Mouse (Mus musculus): Measurements from ENCODE around the gene Prrx1.

Gene Prrx1

DNA sequence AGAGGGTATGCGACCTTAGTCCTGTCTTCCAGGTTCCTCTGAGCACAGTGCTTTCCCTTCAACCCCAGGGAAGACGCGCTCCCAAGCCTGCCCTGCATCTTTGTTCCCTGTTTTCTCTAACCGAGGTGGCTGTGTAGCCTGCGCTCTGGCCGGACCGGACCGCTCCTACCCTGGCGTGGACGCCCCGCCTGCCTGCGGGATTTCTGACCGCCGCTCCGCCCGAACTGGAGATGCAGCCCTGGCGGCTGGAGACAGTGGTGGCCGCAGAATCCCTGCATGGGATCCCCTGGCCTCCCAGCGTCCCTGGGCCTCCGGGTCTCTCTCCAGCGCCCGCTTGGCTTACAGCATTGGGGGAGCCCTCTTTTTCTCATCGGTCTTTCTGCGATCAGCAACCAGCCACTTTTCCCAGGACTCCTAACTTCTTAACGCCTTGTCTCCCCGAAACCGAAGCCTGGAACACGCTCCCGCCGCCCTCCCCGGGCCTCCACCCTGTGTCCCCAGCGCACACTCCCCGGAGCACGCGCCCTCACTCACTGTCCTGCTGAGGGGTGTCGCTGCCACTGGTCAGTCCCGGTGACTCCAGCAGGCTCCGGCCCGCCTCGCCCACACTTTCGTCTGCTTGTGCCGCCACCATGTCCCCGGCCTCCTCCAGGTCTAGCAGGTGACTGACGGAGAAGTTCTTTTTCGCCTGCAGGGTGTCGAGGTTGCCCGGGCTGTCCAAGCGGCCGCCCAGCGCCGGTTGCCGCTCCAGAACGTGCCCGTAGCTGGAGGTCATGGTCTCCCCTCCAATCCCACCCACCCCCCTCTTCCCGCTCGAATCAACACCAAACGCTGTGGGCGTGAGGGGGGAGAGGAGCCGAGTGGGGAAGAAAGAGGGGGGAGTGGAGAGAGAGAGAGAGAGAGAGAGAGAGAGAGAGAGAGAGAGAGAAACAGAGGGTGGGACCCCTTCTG lies 1.4 kb downstream of the Prrx1 start:
- DNase-seq (ENCODE audit: low spot score in 2 of 2): peak in 1 of 2 experiments; percentile 22

DNA sequence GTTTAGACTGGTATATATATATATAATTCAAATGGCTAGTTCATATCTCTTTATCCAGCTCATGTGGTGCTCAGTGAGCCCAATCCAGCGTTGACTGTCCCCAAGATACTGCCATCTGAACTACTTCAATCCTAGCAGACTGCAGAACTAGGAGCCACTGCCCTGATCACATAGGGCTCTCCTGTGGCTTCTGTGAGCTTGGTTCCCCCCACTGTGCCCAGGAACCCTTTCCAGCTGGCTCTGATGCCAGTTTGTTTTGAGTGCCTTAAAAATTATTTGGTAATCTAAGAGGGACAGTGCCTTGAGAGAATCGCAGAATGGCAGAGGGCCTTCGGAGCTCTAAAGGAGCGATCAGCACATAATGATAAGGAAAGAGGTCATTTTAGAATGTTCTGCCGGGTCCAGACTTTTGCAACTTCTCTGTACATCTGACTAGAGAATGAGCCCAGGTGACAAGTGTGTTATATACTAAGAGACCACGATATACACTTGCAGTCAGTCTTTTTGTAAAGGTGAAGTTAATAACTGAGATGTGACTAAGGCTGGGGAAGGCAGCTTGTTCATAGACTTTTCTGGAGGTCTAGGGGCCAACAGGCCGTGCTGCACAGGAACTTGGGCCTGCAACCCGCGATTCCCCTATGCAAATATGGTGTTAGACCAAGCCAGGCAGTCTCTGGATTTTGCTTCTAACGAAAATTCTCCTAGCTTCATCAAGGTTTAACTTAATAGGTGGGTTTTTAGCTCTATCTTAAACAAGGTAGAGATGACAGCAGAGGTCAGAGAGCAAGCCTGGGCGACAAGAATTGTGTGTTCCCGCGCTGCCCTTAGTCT lies 2.3 kb downstream of the Prrx1 start:
- no peak for DNase-seq (ENCODE audit: low spot score in 2 of 2)

DNA sequence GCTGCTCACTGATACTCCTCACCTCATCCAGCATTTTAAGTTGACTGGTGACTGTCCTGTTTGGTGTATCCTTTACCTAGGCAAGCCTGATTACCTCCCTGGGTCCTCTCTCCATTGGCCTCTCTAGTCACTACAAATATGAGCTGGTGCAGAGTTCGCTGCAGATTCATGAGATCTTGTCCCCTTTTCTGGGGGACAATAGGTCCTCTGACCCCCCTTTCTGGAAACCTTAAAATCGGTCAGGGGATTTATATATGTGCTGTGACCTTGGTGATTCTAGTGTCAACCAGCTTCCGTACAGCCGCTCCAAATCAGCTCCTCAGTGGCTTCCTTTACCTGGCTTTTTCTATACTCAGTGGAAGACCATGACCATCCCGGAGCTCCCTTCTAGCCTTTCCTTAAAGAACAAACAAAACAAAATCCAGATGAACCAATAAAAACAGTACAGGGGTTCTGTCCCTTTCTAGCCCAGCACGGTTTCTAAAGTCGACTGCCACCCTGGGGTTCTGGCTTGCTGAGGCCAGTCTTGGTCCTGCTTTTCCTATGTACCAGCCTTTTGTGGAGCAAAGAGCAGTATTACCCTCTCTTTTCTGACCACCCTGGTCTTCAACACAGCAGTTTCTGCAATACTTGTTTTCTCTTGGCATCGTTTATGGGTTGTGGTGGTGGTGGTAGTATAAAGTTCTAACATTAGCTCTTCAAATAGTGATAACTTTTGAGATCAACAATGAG lies 3.3 kb downstream of the Prrx1 start:
- no peak for DNase-seq (ENCODE audit: low spot score in 2 of 2)

DNA sequence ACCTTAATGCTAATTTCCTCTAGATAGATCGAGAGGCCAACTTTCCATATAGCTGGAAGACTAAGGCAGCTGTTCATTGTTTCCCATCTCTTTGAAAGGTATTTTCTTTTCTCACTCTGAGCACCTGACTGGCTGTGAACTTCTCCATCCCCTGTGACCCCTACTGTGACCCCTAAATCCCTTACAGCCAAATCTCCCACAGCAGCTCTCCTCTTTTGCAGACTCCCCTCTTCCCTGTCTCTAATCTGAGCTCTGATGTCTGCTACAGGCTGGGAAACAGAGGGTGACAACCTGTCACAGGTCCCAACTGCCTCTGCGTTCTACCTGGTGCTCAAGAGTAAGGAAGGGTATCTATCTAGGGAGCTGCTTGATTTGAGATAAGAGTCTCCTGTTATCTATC lies 4.0 kb downstream of the Prrx1 start:
- DNase-seq (ENCODE audit: low spot score in 2 of 2): no peak

DNA sequence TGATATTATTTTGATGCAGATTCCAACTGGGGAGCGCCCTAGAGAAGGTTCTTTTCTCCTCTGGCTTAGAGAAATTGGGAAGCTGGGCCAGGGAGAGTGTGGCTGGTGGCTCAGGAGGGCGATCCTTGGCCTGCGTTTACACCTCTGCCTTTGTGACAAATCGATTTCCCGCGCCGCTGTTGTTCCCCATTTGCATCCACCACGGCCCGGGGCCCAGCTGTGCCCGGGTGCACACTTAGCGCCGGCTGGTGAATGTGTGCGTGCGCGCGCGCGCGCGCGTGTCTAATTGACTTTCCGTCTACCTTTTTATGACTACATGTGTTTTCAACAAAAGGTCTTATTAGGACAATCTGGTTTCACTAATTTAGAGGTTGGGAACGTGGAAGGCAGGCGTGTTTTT lies 4.9 kb downstream of the Prrx1 start:
- no peak for DNase-seq (ENCODE audit: low spot score in 2 of 2)

DNA sequence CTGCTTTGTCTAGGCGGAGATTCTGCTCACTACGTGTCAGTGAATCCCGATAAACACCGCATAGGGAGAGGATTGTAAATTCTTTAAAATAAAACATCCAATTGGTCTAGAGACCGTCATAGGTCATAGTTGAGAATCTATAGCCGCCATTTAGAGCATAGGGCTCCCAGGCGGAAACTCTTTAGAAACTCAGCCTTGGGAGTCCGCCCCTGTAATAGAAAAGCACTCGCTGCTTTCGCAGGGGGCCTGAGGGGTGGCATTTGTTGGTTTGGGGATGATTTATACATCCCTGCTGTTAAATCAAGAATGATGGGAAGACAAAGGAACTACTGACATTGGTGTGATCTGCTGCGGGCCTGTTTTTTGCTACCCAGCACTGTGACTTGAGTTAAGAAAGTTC lies 5.8 kb downstream of the Prrx1 start:
- DNase-seq (ENCODE audit: low spot score in 2 of 2): no peak

DNA sequence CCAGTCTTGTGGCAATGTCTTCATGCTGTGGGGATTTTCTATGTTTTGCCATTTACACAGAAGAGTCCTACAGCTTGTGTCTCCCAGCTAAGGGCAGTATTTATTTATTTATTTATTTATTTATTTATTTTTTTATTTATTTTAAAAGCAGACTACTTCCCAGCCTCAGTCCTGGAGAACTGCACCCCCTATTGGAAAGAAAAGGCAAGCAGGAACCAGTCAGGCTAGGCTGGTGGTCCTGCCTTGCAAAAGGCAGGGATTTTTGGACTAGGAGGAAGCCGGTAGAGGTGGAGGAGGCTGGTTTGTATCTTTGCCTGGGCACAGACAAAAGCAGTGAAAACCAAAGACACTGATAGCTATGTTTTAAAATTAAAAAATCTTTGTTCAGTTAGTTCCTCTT lies 7.6 kb downstream of the Prrx1 start:
- no peak for DNase-seq (ENCODE audit: low spot score in 2 of 2)

DNA sequence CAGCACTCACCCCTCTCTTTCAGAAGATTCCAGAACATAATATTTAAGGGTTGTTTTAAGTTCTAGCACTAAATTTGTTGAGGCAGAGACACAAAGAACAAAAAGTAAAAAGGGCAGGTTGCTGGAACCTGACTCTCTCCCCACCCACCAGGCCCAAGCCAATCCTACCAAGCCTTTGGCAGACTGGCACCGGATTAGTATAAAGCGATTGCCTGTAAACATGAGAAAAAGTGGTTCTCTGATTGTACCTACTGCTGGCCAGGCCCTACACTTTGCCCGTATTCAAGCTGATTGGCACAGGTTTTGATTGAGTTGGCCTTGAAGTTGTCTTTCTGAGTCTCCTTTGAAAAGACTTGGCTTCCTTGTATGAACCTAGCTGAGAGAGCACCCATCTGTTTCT lies 8.7 kb downstream of the Prrx1 start:
- no peak for DNase-seq (ENCODE audit: low spot score in 2 of 2)

DNA sequence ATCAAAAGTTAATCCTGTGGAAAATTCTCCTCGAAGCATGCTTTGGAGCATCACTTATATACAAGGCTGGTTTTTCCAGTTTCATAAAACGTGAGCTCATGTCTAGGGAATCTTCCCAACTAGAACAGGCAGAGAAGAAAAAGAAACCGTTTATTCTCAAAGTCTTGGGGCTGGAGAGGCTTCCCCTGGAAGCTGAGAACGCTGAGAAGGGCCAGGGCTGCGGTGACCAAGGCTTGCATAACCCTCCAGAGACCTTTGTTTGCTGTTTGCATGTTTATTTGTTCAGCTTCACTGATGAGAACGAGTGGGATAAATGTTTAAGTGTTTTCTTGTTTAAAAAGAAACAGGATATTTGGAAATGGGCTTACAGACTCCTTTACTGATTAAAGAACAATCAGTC lies 11.2 kb downstream of the Prrx1 start:
- no peak for DNase-seq (ENCODE audit: low spot score in 2 of 2)

DNA sequence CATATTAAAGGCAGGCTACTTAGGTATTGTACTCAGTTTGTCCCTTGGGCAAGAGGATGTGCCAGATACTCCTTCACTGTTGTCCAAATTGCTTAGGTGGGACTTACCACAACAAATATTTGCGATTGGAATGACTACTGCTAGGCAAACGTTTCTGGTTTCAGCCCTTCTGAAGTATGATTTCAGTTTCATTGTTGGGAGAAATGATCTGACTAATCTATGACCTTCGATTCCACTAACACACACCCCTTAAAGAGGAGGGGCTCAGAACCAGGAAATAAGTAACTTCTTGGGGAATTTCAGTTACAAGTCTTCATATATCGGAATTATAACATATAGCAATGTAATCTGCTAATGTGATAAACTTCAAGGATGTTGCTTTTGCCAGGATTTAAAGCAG lies 20.4 kb downstream of the Prrx1 start:
- DNase-seq (ENCODE audit: low spot score in 2 of 2): no peak

DNA sequence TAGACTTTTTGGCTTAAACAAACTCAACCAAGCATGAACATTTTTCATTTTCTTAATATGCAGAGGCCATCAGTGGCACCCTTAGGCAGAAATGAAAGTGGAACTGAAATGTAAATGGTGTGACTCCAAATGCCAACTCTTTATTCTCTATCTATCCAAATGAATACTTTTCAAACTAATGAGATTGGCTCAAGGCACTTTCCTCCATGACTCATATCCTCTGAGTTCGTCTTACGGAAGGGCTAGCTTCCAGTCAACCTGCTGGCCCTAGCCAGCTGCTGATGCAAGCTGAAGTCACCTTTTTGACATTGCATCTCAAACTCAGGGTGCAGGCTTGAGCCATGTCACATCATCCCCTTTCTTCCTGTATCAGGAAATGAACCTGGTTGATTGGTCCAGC lies 21.6 kb downstream of the Prrx1 start:
- no peak for DNase-seq (ENCODE audit: low spot score in 2 of 2)

DNA sequence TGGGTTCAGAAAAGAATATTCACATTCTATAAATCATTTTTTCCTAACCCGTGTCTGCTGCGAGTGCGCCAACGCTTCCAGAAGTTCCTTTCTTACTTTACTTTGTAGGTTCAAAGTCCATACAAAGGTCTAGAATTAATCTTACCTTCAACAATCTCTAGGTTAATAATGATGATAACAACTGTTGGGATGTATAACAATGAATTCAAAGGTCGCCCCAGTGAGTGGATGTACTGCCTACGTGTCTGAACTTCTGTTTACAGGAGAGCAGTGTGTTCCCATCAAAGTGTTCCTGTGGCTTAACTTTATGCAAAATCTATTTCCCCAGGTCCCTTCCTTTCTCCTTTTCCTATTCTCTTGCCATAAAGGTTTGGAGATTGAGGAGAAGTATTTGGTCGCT lies 24.4 kb downstream of the Prrx1 start:
- no peak for DNase-seq (ENCODE audit: low spot score in 2 of 2)

DNA sequence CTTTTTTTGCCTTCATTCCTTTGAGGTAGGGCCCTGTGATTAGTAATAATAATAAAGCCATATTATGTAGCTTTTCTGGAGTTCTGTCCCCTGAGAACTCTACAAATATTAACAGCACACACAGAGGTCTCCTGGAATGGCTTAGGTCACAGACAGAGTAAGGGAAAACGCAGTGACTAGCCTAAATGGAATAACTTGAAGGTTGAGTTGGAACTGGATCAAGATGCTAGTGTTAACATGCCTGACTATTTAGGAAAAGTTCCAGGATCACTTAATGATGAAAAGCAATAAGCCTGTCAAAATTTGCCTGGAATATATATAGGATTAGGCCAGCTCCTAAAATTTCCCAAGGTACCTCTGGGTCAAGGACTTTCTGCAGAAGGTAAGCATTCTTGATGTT lies 28.0 kb downstream of the Prrx1 start:
- no peak for DNase-seq (ENCODE audit: low spot score in 2 of 2)

DNA sequence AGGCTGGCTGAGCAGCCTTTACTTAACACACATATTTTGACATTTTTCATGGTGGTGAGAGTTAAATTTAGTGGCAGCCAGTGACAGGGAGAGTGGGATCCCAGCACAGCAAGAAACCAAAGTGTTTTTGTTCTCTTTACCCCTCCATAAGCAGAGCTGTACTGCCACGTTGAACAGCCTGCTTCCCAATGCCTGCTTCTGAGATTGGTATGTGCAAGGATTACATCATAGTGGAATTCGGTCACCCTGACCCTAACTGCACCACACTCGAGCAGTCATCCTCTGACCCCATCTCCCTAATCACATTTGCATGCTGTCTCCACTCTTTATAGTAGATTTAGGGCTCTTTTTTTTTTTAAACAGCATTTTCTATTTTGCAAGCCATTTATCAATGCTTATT lies 28.4 kb downstream of the Prrx1 start:
- no peak for DNase-seq (ENCODE audit: low spot score in 2 of 2)

DNA sequence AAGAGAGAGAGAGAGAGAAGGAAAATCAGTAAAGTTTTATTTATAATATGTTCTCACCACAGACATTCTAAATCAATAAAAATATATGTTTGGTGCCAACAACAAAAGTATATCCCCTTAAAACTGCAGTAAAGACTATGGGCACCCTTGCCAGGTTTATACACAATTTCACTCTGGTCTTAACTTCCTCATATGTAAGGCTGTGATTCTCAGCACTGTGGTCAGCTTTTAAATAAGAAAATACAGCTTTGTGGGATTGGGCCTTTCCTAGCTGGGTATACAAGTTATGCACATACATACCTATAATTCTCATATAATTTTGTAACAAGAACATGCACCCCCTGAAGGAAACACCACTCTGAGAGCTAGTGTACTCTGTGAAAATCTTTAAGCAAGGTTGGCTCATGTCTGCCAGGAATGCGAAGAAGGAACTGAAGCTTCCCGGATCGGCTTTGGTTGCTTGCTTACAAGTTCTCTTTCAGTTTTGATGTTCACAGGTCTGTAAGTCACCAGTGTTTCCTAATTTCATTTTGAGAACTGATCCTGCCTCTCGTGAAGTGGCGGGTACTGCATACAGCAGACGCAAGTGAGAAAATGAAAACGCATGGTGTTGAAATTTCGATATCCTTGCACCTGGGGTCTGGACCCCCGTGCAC lies 29.4 kb downstream of the Prrx1 start:
- DNase-seq (ENCODE audit: low spot score in 2 of 2): no peak

DNA sequence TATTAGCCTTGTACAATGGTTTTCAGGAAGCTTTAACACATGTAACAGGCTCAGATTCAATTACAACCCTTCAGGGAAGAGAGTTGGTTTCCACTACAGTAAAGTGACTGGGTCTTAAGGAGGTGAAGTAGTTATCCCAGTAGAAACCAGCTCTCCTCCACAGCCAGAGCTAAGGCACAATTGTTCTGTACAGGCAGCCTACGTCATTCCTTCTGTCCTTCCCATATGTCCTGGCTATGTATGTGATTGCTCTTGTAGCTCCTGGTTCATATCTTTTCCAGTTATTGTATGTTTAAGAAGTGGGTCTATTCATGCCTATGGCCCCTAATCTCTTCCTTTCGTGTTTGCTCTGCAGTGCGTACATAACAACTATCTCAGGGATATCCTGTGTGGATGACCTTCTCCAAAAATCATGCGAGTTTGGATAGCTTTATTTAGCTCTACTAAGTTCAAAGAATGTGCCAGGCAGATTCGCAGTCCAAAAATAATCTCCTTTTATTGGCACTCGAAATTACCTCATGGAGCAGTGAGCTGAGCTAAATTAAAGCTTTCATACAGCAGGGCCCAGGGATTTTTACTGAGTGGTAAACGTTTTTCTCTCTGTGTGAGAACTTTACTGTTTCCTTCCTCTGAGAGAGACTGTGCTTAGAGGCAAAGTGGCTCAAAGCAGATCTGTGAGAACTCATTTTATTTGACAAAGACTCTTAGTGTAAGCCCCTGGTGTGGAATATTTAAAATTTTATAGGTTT lies 31.9 kb downstream of the Prrx1 start:
- DNase-seq (ENCODE audit: low spot score in 2 of 2): no peak

DNA sequence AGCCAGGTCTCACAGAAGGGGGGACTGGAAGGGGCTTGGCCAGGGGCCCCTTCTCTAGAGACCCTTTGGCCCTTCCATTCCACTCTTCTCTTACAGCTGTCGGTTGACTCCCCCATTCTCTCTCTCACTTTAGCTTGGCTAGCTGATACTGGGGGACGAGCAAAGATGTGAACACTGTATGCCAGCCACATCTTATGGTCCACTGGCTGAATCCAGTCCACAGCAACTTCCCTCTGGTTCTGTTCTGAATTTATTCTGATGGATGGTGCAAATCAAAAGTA lies 32.7 kb downstream of the Prrx1 start:
- DNase-seq (ENCODE audit: low spot score in 2 of 2): no peak

DNA sequence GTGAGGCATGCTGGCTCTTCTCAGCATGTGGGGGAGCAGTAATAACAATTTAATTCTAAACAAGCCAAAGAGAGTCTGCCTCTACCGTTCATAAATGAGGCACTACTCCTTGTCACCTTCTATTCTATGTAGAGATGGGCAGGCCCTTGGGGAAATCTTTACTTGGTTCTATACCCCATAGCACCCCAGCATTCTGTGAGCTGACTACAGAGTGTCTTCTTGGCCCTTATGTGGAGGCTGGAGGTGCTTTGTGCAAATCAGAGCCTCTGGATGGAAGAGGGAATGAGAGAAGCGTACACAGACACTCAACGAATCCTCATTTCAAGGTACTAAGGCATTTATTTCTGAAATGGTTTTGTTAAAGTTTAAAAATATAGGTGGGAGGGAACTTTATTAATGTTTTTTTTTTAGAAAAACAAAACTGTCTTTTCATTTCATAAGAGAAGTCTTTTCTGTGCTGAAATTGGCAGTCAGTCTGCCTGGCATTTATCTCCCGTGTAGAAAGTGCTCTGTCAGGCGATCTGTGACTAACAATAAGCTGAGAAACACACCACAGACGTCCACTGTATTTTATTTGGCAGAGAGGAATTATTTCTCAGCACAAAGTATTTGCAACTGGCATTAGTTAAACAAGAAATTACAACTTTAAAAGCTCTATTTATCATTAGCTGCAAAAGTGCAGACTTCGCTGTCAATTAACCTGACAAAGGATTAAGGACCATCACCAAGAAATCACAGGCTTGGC lies 33.2 kb downstream of the Prrx1 start:
- no peak for DNase-seq (ENCODE audit: low spot score in 2 of 2)

DNA sequence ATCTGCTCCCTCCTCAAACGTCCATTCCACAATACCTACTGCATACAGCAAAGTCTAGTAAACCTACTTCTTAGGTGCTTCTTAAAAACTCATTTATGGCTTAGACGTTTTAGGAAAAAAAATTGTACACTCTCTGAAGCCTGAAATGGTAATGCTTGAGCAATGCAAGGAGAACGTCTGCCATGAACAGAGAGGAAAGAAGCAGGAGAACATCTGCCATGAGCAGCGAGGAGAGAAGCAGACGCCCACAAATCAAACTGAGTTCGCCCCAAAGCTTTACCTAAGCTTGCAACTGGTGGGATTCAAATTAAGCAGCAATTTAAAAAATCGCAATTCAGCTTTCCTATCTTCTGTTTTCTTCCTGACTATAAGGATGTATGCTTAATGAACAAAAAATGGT lies 36.4 kb downstream of the Prrx1 start:
- no peak for DNase-seq (ENCODE audit: low spot score in 2 of 2)

DNA sequence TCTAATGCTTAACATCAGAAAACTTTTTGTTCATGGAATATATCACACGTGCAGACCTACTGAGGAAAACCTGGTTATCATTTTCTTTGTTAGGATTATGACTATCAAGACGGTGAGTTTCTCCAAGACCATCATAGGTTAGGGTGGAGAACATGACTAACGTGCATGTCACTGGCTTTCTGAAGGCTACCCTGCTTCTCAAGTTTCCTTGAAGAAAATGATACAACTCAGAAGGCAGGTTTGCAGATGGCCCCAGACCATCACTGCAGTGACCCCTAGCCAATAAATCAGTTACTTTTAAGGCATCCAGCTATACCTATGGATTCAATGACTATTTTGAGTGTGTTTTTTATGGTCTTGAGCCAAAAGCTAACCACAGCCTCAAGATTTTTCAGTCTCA lies 38.6 kb downstream of the Prrx1 start:
- no peak for DNase-seq (ENCODE audit: low spot score in 2 of 2)

DNA sequence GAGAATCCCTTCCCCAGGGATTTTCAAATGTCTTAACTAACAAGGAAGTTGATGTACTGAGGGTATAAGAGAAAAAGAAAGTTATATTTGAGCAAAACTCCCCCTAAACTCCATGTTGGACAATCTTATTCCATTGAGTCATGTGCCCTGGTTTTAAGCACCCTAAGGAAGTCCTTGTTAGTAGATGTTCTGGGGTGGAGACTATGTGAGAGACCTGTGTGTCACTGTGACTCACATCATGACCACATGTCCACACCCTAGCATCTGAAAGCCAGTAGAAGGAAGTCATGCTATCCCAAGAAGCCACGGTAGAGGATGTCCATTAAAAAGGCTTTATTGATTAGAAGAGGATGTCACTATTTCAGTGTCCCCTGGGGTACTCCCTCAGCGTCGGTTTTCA lies 40.4 kb downstream of the Prrx1 start:
- DNase-seq (ENCODE audit: low spot score in 2 of 2): no peak
